Mouse (Mus musculus) heart, postnatal 0 days (tissue): Measurements from ENCODE around the gene Alg1. TPM values are rescaled to one million over a fixed set of nuclear protein-coding genes. Genes with fewer than 3 reads are reported as not detected.
"Not testable (repeated sequence)": the region's sequence is repeated elsewhere in the genome, so short reads cannot be mapped to it uniquely, and the experiment has no call there.

Source experiments
- ATAC-seq: fragments of 200-750 bp; cut with Nextera tagmentation; 2 replicates; pipeline ENCODE4 v1.8.0; 2017; ENCODE audit warnings: low read depth, moderate number of reproducible peaks, moderate library complexity; ENCODE audit not compliant: insufficient read depth
- DNase-seq: peaks from one replicate; pipeline ENCODE4 v3.0.0-alpha.2; 2016; ENCODE audit warnings: low spot score
- H3K27ac ChIP-seq: fragments of 300-500 bp; sonication (generic); 2 replicates; pipeline ENCODE4 v1.5.1; 2014; ENCODE audit warnings: low read depth, mild to moderate bottlenecking
- H3K27me3 ChIP-seq: fragments of 300-500 bp; sonication (generic); 2 replicates; pipeline ENCODE4 v1.6.1; 2014; ENCODE audit warnings: low read length, mixed read lengths; ENCODE audit not compliant: control insufficient read depth, insufficient read depth
- H3K36me3 ChIP-seq: fragments of 300-500 bp; sonication (generic); replicated peaks from 2 replicates; pipeline ENCODE4 v1.6.1; 2014; ENCODE audit warnings: low read length, mixed read lengths; ENCODE audit not compliant: control insufficient read depth, insufficient read depth
- H3K4me1 ChIP-seq: fragments of 300-500 bp; sonication (generic); 2 replicates; pipeline ENCODE4 v1.6.1; 2014; ENCODE audit warnings: antibody characterized with exemption; ENCODE audit not compliant: control insufficient read depth, insufficient read depth
- H3K4me2 ChIP-seq: fragments of 300-500 bp; sonication (generic); 2 replicates; pipeline ENCODE4 v1.6.1; 2014; ENCODE audit warnings: low read depth, mild to moderate bottlenecking, low read length, moderate library complexity
- H3K4me3 ChIP-seq: fragments of 300-500 bp; sonication (generic); 2 replicates; pipeline ENCODE4 v1.5.1; 2014; ENCODE audit warnings: low read depth, low read length
- H3K9ac ChIP-seq: fragments of 300-500 bp; sonication (generic); replicated peaks from 2 replicates; pipeline ENCODE4 v1.6.1; 2014; ENCODE audit warnings: low read depth, low read length, mixed read lengths
- H3K9me3 ChIP-seq: fragments of 300-500 bp; sonication (generic); replicated peaks from 2 replicates; pipeline ENCODE4 v1.6.1; 2016; ENCODE audit warnings: low read length; ENCODE audit not compliant: control insufficient read depth
- CTCF ChIP-seq: IDR thresholded peaks from 2 replicates; pipeline ENCODE4 v1.5.1; 2016; ENCODE audit warnings: antibody characterized with exemption, control low read depth, low read depth
- EP300 ChIP-seq: IDR thresholded peaks from 2 replicates; pipeline ENCODE4 v1.6.1; 2016; ENCODE audit warnings: antibody characterized with exemption, low read depth
- WGBS: fragments of 180-500 bp; shearing (Covaris S2); extraction: QIAGEN DNeasy Blood & Tissue Kit; methylation state at CpG from one replicate; pipeline ENCODE4 v1.1.7; 2014; 5-methylcytosine and 5-hydroxymethylcytosine counted together
- polyA plus RNA-seq: library from polyadenylated mRNA; unstranded; fragments of >200 nt; fragmentation: Nextera tagmentation; extraction: Ambion mirVana; gene quantifications from 2 replicates; pipeline ENCODE4 v1.2.1, GENCODE M21; 2015
- total RNA-seq: library from RNA; depleted of rRNA; stranded (reverse); fragments of >200 nt; gene quantifications from 2 replicates; pipeline ENCODE4 v1.2.3, GENCODE M21; 2014; ENCODE audit warnings: low replicate concordance

Gene Alg1
- total and polyA plus RNA-seq, 2 experiments from 2014 or later: 21.2 to 24.9 TPM

- WGBS: 46% methylated on average over 4 of the region's 4 CpGs
- no peak for DNase-seq
- ATAC-seq: no peak
- Histone ChIP-seq H3K4me1 (0 out of 2 replicates have a peak, but pooled peaks cover 4% of the 10 kb centered on the region), H3K36me3 (no peaks in the 10 kb centered on the region), H3K27ac (no peak overlapping the region), H3K4me2 (no peak overlapping the region), H3K9ac (no peak overlapping the region), H3K4me3 (no peak overlapping the region), H3K9me3 (no peaks in the 10 kb centered on the region), H3K27me3 (no peaks in the 10 kb centered on the region)
- TF ChIP-seq EP300 (no peak), CTCF (no peak)
Measured at GRCm38 (mm10) chr16:5221403-5221802, 12.0 kb upstream of the Alg1 start.

GRCm38 (mm10) chr16:5222140-5222539, 11.3 kb upstream of the Alg1 start, which contains the start of gene AU021092:
AU021092 (minus strand) TSS chr16:5222299.
- no peaks in the 10 kb centered on the region for H3K27me3 ChIP-seq
- H3K27ac ChIP-seq: no peak within 1 kb of the TSS
- ATAC-seq (no peak), DNase-seq (no peak)
- 0 out of 2 replicates have a peak, but pooled peaks cover 4% of the 10 kb centered on the region for H3K4me1 ChIP-seq
- H3K9me3 ChIP-seq: no peaks in the 10 kb centered on the region
- 62% methylated on average over 6 of the region's 6 CpGs for WGBS
- H3K36me3 ChIP-seq: no peaks in the 10 kb centered on the region
- TF ChIP-seq EP300 (no peak), CTCF (no peak)
- 0 out of 2 replicates have a peak within 1 kb of the TSS, but pooled peaks have one; percentile 25 for H3K4me2 ChIP-seq
- H3K9ac ChIP-seq: no peak within 1 kb of the TSS
- no peak within 1 kb of the TSS for H3K4me3 ChIP-seq

- DNase-seq, H3K27ac ChIP-seq, H3K4me2 ChIP-seq, H3K36me3 ChIP-seq, H3K27me3 ChIP-seq, H3K4me3 ChIP-seq, H3K4me1 ChIP-seq, H3K9ac ChIP-seq, H3K9me3 ChIP-seq, ATAC-seq: not testable (repeated sequence)
- 2% methylated on average over 1 of the region's 1 CpGs for WGBS
Measured at GRCm38 (mm10) chr16:5226534-5226933, 6.9 kb upstream of the Alg1 start.

DNA sequence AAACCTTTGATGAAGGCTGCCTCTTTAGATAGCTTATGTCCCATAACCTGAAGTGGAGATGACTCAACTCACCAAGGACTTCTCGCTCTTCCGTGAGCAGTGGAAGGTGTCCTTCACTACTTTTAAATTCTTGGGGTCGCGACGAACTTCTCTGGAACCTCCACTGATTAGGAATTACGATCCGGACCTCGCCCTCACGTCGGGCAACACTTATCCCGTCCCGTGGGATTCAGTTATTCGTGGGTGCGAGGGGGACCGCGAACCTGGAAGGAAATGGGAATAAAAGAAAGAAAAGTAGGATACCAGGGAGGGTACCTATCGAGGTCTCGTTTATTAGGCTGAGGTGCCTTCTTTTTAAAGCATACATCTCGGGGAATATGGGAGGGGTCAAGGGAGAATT, 5.9 kb upstream of the Alg1 start:
- H3K4me3 ChIP-seq, H3K9ac ChIP-seq, H3K4me1 ChIP-seq, H3K27ac ChIP-seq, H3K4me2 ChIP-seq, ATAC-seq, H3K9me3 ChIP-seq, H3K27me3 ChIP-seq, H3K36me3 ChIP-seq, DNase-seq: not testable (repeated sequence)
- 67% methylated on average over 19 of the region's 19 CpGs for WGBS

DNA sequence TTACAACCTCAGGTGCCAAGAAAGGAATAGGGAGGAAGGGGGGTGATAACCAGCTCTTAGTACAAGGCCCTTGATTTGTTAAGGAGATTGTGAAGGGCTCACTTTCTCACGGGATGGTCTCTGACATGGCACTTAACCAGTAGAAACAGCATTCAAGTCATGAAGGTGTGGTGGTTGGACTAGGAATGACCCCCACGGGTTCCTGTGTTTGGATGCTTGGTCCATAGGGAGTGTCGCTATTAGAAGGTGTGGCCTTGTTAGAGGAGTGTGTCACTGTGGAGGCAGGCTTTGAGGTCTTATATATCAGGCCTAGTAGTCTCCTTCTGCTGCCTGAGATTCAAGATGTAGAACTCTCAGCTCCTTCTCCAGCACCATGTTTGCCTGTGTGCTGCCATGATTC, 5.3 kb upstream of the Alg1 start:
- H3K9ac ChIP-seq, H3K36me3 ChIP-seq, H3K4me3 ChIP-seq, H3K27me3 ChIP-seq, H3K27ac ChIP-seq, H3K4me1 ChIP-seq, H3K4me2 ChIP-seq, ATAC-seq, H3K9me3 ChIP-seq, DNase-seq: not testable (repeated sequence)
- 89% methylated on average over 3 of the region's 3 CpGs for WGBS

DNA sequence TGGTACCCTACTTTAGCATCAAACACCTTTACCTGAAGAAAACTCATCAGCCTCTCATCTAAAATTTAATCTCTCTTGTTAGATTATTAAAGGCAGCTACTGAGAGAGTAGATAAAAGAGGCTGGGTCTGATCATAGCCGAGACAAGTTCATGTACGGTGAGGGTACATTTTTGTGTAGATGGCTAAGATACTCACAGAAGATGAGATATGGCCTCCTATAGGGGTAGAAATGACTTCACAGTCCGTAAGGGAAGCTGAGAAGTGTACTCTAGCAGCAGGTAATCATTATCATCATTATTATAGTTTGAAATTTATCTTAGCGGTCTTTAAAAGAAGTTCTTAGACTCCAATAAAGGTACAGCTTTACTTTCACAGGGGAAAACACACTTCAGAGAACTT, 439 bp upstream of the Alg1 start:
- Histone ChIP-seq H3K4me2 (peak overlapping the region; percentile 81), H3K27me3 (no peaks in the 10 kb centered on the region), H3K4me3 (peak overlapping the region; percentile 69), H3K9ac (no peak overlapping the region), H3K27ac (0 out of 2 replicates have a peak overlapping the region, but pooled peaks have one; percentile 1), H3K9me3 (0 out of 2 replicates have a peak, but pooled peaks cover 3% of the 10 kb centered on the region), H3K4me1 (peaks cover 6% of the 10 kb centered on the region; the same call in 1 of the 2 replicates), H3K36me3 (0 out of 2 replicates have a peak, but pooled peaks cover 7% of the 10 kb centered on the region)
- WGBS: 74% methylated on average over 4 of the region's 4 CpGs
- ATAC-seq: no peak
- no peak for DNase-seq
- no peak for TF ChIP-seq EP300
- TF ChIP-seq CTCF: no peak
